Mouse (Mus musculus) neural tube, embryonic 14.5 days (tissue): ENCODE measurements at regions not wholly inside any gene's neighbourhood (a gene's known extent, or its start where the extent isn't known, plus 50 kb on each side); places are given as distances from the start of the nearest gene placed in this dataset.

ENCODE experiments used
- ATAC-seq: fragments of 200-750 bp; cut with Nextera tagmentation; 2 replicates; pipeline ENCODE4 v1.8.0; 2017; ENCODE audit warnings: low read depth, mild to moderate bottlenecking, moderate TSS enrichment, moderate library complexity
- H3K27ac ChIP-seq: fragments of 300-500 bp; sonication (generic); 2 replicates; pipeline ENCODE4 v1.5.1; 2014; ENCODE audit warnings: low read depth, mild to moderate bottlenecking, control low read depth, low read length, moderate library complexity, mixed read lengths
- H3K27me3 ChIP-seq: fragments of 300-500 bp; sonication (generic); 2 replicates; pipeline ENCODE4 v1.6.1; 2014; ENCODE audit warnings: low read length; ENCODE audit not compliant: control insufficient read depth, insufficient read depth
- H3K36me3 ChIP-seq: fragments of 300-500 bp; sonication (generic); 2 replicates; pipeline ENCODE4 v1.6.1; 2014; ENCODE audit warnings: low read length, mixed read lengths; ENCODE audit not compliant: control insufficient read depth, insufficient read depth
- H3K4me1 ChIP-seq: fragments of 300-500 bp; sonication (generic); 2 replicates; pipeline ENCODE4 v1.6.1; 2014; ENCODE audit warnings: low read length; ENCODE audit not compliant: control insufficient read depth, insufficient read depth
- H3K4me2 ChIP-seq: fragments of 300-500 bp; sonication (generic); 2 replicates; pipeline ENCODE4 v1.6.1; 2014; ENCODE audit warnings: mild to moderate bottlenecking, low read depth, low read length, control low read depth
- H3K4me3 ChIP-seq: fragments of 300-500 bp; sonication (generic); 2 replicates; pipeline ENCODE4 v1.5.1; 2014; ENCODE audit warnings: low read depth, low read length, control low read depth, mixed read lengths
- H3K9ac ChIP-seq: fragments of 300-500 bp; sonication (generic); replicated peaks from 2 replicates; pipeline ENCODE4 v1.6.1; 2014; ENCODE audit warnings: low read depth, mild to moderate bottlenecking, control low read depth, low read length, mixed read lengths
- H3K9me3 ChIP-seq: fragments of 300-500 bp; sonication (generic); 2 replicates; pipeline ENCODE4 v1.6.1; 2016; ENCODE audit warnings: low read length; ENCODE audit not compliant: control insufficient read depth
- WGBS: fragments of 180-500 bp; shearing (Covaris S2); extraction: QIAGEN DNeasy Blood & Tissue Kit; methylation state at CpG from one replicate; pipeline ENCODE4 v1.1.7; 2014; 5-methylcytosine and 5-hydroxymethylcytosine counted together

DNA sequence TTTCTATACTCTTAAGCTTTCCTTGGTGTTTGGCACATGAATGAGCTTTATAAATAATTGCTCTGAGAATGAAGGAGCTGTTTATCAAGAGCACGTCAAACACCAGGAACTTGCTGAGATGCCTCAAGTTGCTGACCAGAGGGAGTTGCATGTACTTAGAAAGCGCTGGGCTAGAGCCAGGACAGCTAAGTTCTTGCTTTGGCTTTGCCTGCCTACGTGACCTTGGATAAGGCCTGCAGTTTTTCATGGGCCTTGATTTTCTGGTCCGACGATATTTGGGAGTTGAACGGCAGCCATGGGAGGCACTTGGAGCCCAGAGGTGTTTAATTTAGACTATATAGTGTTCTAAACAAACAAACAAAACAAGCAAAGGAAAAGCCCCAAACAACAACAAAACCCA, 62.4 kb downstream of the Foxd1 start:
- no peak for ATAC-seq
- no peaks in the 10 kb centered on the region for H3K36me3 ChIP-seq
- 83% methylated on average over 6 of the region's 6 CpGs for WGBS
- H3K9me3 ChIP-seq, result no peaks in the 10 kb centered on the region
- no peak overlapping the region for H3K4me3 ChIP-seq
- no peak overlapping the region for H3K27ac ChIP-seq
- no peaks in the 10 kb centered on the region for H3K4me1 ChIP-seq
- no peak overlapping the region for H3K9ac ChIP-seq
- no peaks in the 10 kb centered on the region for H3K27me3 ChIP-seq
- H3K4me2 ChIP-seq, result no peak overlapping the region

DNA sequence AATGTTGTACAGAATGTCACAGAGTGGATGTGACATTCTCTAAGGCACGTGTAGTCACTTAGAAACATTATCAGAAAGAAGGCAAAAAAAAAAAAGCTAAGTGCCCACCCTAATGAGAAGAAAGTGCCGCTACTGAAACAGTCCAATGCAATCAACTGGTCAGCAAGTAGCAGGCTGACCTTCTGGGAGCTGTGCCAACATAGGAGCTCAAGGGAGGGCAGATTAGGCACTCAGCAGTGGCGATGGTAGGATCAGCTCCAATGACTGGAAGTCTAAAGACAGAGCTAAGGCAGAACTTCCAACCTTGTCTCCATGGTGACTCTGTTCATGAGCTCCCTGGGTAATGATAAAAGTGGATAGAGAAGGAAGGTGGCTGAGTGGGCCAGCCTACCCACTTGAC, 60.8 kb downstream of the Foxd1 start:
- Histone ChIP-seq H3K4me2 (no peak overlapping the region), H3K27me3 (no peaks in the 10 kb centered on the region), H3K4me3 (no peak overlapping the region), H3K4me1 (no peaks in the 10 kb centered on the region), H3K27ac (no peak overlapping the region), H3K36me3 (no peaks in the 10 kb centered on the region), H3K9me3 (no peaks in the 10 kb centered on the region), H3K9ac (no peak overlapping the region)
- WGBS, result 74% methylated on average over 3 of the region's 3 CpGs
- no peak for ATAC-seq

DNA sequence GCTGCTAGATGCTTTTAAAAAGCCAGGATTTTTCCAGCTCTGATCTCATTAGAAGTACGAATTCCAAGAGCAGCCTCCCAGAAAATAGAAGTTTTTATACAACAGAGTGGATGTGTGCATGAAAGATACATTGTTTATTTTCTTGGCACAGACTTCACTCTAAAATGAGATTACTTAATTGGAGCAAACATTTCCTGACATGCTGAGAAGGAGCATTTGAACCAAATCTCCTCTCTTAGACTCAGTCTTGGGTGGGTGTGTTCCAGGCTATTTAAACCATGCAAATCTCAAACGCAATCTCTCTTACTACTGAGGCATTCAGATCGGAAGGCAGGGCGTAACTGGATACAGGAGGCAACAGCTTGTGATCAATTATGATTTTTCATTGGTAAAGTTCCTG, 59.2 kb downstream of the Foxd1 start:
- 77% methylated on average over 4 of the region's 4 CpGs for WGBS
- no peaks in the 10 kb centered on the region for H3K9me3 ChIP-seq
- no peaks in the 10 kb centered on the region for H3K27me3 ChIP-seq
- no peak overlapping the region for H3K4me2 ChIP-seq
- H3K4me1 ChIP-seq, result no peaks in the 10 kb centered on the region
- no peak overlapping the region for H3K4me3 ChIP-seq
- no peak overlapping the region for H3K9ac ChIP-seq
- no peaks in the 10 kb centered on the region for H3K36me3 ChIP-seq
- no peak overlapping the region for H3K27ac ChIP-seq
- no peak for ATAC-seq
